In the genomic region with DNA sequence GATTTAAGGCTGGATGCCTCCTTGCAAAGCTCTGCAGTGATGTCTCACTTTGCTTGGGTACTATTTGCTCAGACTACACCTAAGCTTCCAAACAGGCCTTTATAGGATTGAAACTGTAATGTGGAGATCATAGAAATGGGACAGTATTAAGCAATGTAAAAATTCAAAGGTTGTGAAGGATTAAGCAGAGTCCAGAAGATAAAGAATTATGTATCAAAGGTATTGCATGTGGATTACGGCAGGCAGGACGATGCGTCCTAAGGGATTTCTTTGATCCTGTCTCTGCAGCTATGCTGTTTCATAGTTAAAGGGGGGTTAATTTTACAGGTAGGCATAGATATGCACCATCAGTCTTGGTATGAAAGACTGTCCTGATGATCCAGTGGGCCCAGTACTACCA, we compare ENCODE assay signal across 26 mouse cellular contexts. TPM values are rescaled to one million over a fixed set of nuclear protein-coding genes. Genes with fewer than 3 reads are reported as not detected.
"Had no signal": no experiment of that assay in that cellular context is flagged by ENCODE, and none has a peak within 500 bp of the region (broad histone marks: within the 10 kb centered on the region; RNA-seq: fewer than 3 reads in every experiment).

No protein-coding gene starts in this region.

- H3K27ac ChIP-seq: embryonic facial prominence, embryonic 12.5 days; embryonic facial prominence, embryonic 13.5 days; embryonic facial prominence, embryonic 15.5 days; forebrain, embryonic 10.5 days; forebrain, embryonic 12.5 days; forebrain, embryonic 13.5 days; forebrain, embryonic 15.5 days; gastrocnemius, adult 2 months; heart, adult 2 months had no signal

- H3K27me3 ChIP-seq: embryonic facial prominence, embryonic 12.5 days; embryonic facial prominence, embryonic 13.5 days; embryonic facial prominence, embryonic 15.5 days; forebrain, embryonic 12.5 days; forebrain, embryonic 13.5 days; forebrain, embryonic 15.5 days had no signal

- H3K9me3 ChIP-seq: embryonic facial prominence, embryonic 12.5 days; embryonic facial prominence, embryonic 13.5 days; embryonic facial prominence, embryonic 15.5 days; forebrain, embryonic 10.5 days; forebrain, embryonic 12.5 days; forebrain, embryonic 13.5 days; forebrain, embryonic 15.5 days had no signal

- DNase-seq: cerebellum, adult 18-20 months; cerebellum, adult 2 months; cerebellum, adult 8-10 months; cerebellum, adult 9-10 months; cerebellum, adult 9-11 months; cerebellum, postnatal 10 days; cerebellum, postnatal 14 days; cerebellum, postnatal 25 days; cerebellum, postnatal 36 days; embryo, embryonic 11 days; forebrain, postnatal 0 days; gastrocnemius, adult 2 months; gastrocnemius, postnatal 10 days; gastrocnemius, postnatal 14 days; gastrocnemius, postnatal 25 days; gastrocnemius, postnatal 36 days; heart, adult 18-20 months; heart, adult 2 months had no signal

- H3K4me3 ChIP-seq: embryonic facial prominence, embryonic 12.5 days; embryonic facial prominence, embryonic 13.5 days; embryonic facial prominence, embryonic 15.5 days; erythroblast, embryonic 14.5 days; forebrain, embryonic 10.5 days; forebrain, embryonic 12.5 days; forebrain, embryonic 13.5 days; forebrain, embryonic 15.5 days; gastrocnemius, adult 2 months; heart, adult 2 months had no signal

RNA-seq across cellular contexts. Expression of gene Shisa2, which starts 32.5 kb away (rescaled TPM):
- polyA plus RNA-seq: erythroblast, embryonic 14.5 days had no signal
